Mouse (Mus musculus) lung, postnatal 25 days (tissue): ENCODE measurements around the gene Ppip5k2.
"Not testable (repeated sequence)": the region's sequence is repeated elsewhere in the genome, so short reads cannot be mapped to it uniquely, and the experiment has no call there.

ENCODE experiments used
- DNase-seq: peaks from one replicate; pipeline ENCODE4 v3.0.0; 2022; ENCODE audit warnings: low spot score

Ppip5k2 gene

GRCm38 (mm10) chr1:97769904-97770753, at the start of gene Ppip5k2, which contains the start of gene Gin1:
Gene Ppip5k2 (minus strand): TSS chr1:97770411.
Gene Gin1 (plus strand): TSS chr1:97770172.
- peak; percentile 95 for DNase-seq

DNA sequence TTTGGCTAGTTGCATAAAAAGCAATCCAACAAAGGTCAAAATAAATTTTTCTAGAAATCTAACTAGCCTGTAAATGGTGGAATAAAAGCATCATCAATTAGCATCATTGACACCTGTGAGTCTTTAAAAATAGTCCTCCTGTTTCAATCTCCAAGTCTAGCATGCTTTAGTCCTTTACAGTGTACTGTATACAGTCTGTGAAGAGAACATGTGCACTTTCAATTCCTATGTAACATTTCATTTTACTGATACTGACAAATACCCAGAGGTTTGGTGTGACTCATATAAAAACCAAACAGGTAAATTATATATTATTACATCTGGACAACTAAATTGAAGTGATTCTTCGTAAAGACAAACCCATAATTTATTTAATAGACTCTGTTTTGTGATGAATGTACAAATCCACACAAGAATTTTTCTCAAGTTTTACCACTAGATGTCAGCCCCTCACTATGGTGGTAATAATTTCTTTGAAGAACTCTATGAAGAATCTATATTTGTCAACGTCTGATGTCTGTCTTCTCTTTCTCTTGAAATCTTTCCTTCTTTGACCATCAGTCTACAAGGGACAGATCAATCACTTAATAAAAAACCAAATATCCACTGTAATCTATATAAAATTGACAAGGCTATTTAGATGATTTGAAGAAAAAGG, 39.2 kb upstream of the Ppip5k2 start:
- peak; percentile 31 for DNase-seq

DNA sequence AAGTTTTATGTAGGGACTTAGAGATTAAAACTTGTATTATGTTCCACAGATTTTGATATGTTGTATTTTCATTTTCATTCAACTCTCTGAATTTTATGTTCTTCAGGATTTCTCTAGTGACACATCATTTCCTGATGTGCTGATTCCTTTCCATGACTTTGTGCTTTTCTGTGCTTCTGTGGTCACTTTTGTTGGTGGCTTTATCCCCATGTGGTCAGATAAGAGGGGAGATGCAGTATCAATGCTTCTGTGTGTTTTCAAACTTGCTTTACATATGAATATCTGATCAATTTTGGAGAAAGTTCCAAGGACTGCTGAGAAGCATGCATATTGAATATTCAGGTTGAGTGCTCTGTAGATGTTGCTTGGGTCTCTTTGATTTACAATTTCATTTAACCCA, 34.3 kb upstream of the Ppip5k2 start:
- DNase-seq: no peak

GRCm38 (mm10) chr1:97802207-97802902, 32.1 kb upstream of the Ppip5k2 start:
- no peak for DNase-seq

- DNase-seq: no peak
Measured at GRCm38 (mm10) chr1:97795936-97796335, 25.7 kb upstream of the Ppip5k2 start.

- DNase-seq: no peak
Measured at GRCm38 (mm10) chr1:97794110-97794509, 23.9 kb upstream of the Ppip5k2 start.

GRCm38 (mm10) chr1:97788490-97788889, 18.3 kb upstream of the Ppip5k2 start:
- DNase-seq: no peak

- no peak for DNase-seq
Measured at GRCm38 (mm10) chr1:97787674-97788073, 17.5 kb upstream of the Ppip5k2 start.

DNA sequence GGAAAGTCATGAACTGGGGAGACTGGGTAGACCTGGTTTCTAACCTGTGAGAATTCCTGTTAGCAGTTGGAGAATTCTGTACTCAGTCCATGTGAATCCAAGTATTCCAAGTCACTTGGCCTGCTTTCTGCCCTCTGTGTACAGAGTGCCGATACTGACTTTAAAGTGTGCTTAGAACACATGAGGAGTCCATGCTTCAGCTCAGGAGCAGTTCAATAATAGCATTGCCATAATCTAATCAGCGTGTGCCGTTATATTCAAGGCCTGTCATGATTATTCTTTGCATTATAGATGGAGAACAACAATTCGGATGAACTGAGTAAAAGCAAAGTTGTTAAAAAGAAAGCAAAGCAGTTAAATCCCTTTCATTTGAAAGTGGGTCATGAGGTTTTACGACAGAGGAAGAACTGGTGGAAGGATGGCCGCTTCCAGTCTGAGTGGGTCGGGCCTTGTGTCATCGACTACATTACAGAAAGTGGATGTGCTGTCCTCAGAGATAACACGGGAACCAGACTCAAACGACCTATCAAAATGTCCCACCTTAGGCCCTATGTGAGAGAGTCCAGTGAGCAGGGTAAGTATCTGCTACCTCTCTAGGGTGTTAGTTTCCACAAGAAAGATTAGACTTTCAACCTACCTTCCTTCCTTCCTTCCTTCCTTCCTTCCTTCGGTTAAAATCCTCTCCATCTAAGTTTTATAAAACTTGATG, 15.6 kb upstream of the Ppip5k2 start:
- DNase-seq: no peak

DNA sequence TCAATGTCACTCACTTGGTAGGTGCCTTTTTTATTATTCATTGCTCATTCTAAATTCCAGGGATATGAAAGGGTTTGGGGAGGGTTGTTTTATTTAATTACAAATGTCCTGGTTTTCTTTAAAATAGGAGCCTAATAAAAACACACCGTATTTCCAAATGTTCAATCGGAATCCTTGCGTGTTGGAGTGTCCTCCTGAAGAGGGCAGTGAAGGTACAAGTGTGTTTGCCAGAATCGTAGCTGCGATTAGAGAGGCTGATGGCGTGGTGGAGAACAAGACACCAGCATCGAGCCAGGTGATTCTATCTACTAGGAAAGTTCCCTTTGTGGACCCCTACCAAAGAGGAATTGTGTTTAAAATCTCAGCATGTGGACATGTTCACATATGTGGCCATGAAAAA, 14.7 kb upstream of the Ppip5k2 start:
- DNase-seq: no peak

- DNase-seq: no peak
Measured at GRCm38 (mm10) chr1:97781674-97782073, 11.5 kb upstream of the Ppip5k2 start.

DNA sequence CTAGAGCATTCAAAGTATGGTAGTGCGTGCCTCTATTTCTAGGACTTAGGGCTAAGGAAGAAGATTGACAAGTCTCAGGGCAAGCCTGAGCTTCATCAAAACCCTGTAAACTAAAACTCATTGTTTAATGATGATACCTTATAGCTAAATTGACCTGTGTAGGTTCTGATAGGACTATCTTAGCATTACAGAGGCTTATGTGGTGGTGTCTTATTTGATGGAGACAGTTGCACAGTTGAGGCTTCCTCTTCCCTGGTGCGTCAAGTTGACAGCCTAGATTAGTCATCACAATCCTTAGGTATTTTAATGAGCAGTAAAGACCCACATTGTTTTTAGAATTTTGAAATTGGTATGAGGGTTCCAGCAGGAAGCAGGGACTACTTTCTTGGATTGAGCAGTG, 3.8 kb upstream of the Ppip5k2 start:
- DNase-seq: no peak

- DNase-seq: no peak
Measured at GRCm38 (mm10) chr1:97773362-97773761, 3.2 kb upstream of the Ppip5k2 start.

DNA sequence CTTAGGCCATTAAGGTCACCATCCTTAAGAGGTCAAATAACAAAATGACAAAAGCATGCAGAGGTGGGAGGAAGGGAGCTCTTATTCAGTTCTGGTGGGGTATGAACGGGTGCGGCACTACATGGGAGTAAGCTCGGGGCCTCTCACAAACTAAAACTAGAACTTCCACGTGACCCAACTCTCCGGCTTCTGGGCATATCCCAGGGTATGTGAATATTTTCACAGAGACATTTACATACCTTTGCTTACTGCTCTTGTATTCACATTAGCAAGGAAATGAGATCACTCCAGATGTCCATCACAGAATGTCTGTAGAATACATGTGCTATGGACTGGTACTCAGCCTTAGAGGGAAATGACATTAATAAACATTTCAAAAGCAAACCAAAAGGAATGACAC, 1.5 kb upstream of the Ppip5k2 start:
- no peak for DNase-seq

DNA sequence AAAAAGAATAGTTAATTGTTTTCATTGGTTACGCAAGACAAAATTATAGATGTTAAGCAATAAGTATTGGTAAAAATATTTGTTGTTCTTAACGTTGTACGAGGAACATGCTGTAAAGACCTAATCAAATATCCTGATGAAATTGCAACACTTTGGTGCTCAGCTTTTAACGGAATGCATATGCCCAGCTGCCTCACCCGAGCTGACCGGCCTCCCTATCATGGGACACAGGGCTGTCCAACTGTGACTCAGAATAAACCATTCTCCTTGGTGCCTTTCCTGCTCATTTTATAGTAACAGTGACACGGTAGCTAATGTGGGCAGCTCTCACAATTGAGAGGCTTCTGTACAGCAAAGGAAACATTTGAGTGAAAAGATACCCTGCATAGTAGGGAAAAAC, 907 bp upstream of the Ppip5k2 start:
- no peak for DNase-seq

- no peak for DNase-seq
Measured at GRCm38 (mm10) chr1:97769294-97769903, 812 bp downstream of the Ppip5k2 start.

GRCm38 (mm10) chr1:97768906-97769293, 1.3 kb downstream of the Ppip5k2 start:
- no peak for DNase-seq

DNA sequence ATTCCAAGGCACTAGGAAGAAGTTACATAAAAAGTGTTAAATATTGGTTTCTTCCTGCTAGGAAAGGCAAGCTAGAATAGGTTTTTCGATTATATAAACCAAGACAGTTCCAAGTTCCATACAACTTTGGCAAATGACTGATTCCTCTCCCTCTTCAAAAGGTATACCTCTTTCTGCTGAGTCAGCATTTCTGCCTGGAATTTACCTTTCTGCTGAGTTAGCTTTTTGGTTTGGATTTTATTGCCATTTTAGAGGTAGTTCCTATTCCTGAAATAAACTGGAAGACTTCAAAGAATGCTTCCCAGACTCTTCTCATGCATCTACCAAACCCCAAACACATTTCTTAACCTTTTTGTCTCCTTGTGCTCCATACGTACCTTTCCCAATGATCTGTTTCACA, 2.1 kb downstream of the Ppip5k2 start:
- DNase-seq: no peak

- not testable (repeated sequence) for DNase-seq
Measured at GRCm38 (mm10) chr1:97765712-97766111, 4.5 kb downstream of the Ppip5k2 start.

DNA sequence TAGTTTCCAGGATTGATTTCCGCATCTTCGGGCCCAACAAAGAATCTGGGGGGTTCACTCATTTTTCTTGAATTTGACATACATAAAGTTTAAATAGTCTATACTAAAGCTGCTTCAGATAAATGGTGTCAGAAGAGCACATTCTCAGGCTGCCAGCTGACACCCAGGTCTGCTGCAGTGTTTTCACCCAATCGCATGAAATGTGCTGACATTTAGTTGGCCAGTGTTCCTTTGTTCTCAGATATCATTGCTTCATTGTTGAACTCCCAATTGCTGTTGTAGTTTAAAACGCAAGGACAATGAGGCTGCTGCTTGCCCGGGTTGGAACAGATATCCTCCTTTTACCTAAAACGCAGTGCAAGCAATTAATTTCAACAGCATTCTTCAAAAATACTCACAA, 8.7 kb downstream of the Ppip5k2 start:
- no peak for DNase-seq

GRCm38 (mm10) chr1:97760598-97760997, 9.6 kb downstream of the Ppip5k2 start:
- DNase-seq: no peak

DNA sequence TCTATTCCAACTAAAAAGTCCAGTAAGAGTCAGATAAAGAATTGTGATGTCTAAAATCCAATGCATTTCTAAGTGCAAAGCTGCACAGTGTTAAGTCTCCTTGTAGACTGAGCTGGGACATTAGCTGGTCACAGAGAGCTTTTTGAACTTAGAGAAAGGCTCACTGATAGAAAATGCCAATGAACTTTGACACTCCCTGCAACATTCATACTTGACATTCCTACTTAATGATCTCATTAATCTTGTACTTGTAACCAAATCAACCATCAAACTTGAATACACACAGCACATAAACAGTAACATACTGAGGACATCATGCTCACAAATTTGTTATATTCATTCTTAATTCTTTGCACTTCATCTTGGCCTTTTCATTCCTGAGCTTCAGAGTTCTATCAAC, 10.4 kb downstream of the Ppip5k2 start:
- no peak for DNase-seq
